Mouse (Mus musculus) right cerebral cortex, adult 18-20 months (tissue): ENCODE data around the gene Vmn1r94.
"Not testable (repeated sequence)": the region's sequence is repeated elsewhere in the genome, so short reads cannot be mapped to it uniquely, and the experiment has no call there.

Source experiments
- DNase-seq: peaks from one replicate; pipeline ENCODE4 v3.0.0; 2022; ENCODE audit warnings: mixed read lengths

Gene Vmn1r94

DNA sequence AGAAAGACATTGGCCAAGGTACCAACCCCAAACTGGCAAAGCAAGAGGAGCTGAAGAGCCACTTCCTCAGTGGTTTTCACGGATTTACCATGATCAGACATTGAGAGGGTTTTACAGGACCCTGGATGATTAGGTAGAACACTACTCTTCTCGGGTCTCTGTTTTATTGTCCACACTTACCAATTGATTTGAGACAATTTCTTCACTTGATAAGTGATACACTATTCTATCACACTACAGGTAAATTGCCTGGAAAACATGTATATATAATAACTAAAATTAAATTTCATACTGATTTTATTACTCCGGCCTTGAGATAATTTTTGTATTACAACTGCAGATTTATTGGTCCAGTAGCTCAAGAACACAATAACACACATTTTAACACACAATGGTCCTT lies at the start of gene Vmn1r94:
Gene Vmn1r94 (minus strand): TSS at position 101 of the 400 bp plus-strand sequence.
- DNase-seq = not testable (repeated sequence)

DNA sequence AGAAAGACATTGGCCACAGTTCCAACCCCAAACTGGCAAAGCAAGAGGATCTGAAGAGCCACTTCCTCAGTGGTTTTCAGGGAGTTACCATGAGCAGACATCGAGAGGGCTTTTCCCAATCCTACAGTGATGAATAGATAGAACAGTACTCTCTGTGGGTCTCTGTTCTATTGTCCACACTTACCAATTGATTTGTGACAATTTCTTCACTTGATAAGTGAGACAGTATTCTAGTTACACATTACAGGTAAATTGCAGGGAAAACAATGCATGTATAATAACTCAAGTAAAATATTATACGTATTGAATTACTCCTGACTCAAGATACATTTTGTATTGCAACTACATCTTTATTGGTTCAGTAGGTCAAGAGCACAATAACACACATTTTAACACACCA lies 37.3 kb upstream of the Vmn1r94 start, which contains the start of gene Gm6164:
Gene Gm6164 (minus strand): TSS at position 101 of the 400 bp plus-strand sequence.
- DNase-seq = not testable (repeated sequence)

DNA sequence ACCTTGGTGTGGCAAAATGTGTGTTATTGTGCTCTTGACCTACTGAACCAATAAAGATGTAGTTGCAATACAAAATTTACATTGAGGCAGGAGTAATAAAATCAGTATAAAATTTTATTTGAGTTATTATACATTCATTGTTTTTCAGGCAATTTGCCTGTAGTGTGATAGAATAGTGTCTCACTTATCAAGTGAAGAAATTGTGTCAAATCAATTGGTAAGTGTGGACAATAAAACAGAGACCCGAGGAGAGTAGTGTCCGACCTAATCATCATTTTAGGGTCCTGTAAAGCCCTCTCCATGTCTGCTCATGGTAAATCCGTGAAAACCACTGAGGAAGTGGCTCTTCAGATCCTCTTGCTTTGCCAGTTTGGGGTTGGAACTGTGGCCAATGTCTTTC lies 25.2 kb upstream of the Vmn1r94 start, which contains the start of gene Vmn1r95:
Gene Vmn1r95 (plus strand): TSS at position 301 of the 400 bp plus-strand sequence.
- DNase-seq = not testable (repeated sequence)

DNA sequence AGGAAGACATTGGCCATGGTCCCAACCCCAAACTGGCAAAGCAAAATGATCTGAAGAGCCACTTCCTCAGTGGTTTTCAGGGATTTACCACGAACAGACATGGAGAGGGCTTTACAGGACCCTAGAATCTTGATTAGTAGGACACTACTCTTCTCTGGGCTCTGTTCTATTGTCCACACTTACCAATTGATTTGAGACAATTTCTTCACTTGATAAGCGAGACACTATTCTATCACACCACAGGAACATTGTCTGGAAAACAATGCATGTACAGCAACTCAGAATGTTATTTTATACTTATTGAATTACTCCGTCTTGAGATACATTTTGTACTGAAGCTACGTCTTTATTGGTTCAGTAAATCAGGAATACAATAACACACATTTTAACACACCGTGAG lies 29.2 kb downstream of the Vmn1r94 start, which contains the start of gene Vmn1r93:
Gene Vmn1r93 (minus strand): TSS at position 101 of the 400 bp plus-strand sequence.
- not testable (repeated sequence) for DNase-seq

DNA sequence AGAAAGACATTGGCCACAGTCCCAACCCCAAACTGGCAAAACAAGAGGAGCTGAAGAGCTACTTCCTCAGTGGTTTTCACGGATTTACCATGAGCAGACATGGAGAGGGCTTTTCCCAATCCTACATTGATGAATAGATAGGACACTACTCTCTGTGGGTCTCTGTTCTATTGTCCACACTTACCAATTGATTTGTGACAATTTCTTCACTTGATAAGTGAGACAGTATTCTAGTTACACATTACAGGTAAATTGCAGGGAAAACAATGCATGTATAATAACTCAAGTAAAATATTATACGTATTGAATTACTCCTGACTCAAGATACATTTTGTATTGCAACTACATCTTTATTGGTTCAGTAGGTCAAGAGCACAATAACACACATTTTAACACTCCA lies 45.7 kb downstream of the Vmn1r94 start, which contains the start of gene Gm16442:
Gene Gm16442 (minus strand): TSS at position 101 of the 400 bp plus-strand sequence.
- not testable (repeated sequence) for DNase-seq
